ENCODE assay signal across 12 mouse cellular contexts in the genomic region with DNA sequence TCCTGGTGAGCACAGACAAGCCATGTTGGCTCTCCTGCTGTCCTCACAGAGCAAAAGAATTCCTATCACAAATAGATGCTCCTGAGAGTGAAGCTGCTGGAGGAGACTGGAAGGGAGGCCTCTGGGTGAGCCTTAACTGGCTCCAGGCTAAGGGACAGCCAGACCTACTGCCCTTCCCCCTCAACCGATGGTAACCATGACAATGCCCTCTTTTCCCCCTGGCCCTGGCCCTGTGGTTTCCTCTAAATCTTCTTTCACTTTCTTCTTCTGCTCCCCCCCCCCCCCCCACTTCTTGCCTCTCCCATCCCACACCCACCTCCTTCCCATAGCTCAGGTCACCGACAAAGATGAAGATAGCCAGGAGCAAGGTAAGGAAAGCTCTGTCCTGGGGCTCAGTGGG. TPM values are rescaled to one million over a fixed set of nuclear protein-coding genes. Genes with fewer than 3 reads are reported as not detected.
DNase-seq lines count a peak whose midpoint lies in the region; ATAC-seq and TF ChIP-seq lines count a peak whose summit lies in the region.
"Had no signal": no experiment of that assay in that cellular context is flagged by ENCODE, and none has a peak within 500 bp of the region (broad histone marks: within the 10 kb centered on the region; RNA-seq: fewer than 3 reads in every experiment).

No protein-coding gene starts in this region.

- peak in 1 of 2 experiments; percentile 56 for DNase-seq in spleen, adult 2 months (ENCODE audit: low read depth in 1 of 2, low spot score in 2 of 2)
- no peak for DNase-seq in spleen, postnatal 4 days (ENCODE audit: low spot score in 2 of 2)
- DNase-seq in embryonic facial prominence, embryonic 10.5 days (ENCODE audit: low spot score) = no peak
- DNase-seq in ovary, adult 18-20 months (ENCODE audit: low spot score) = no peak
- DNase-seq in cerebellum, postnatal 36 days = no peak
- DNase-seq: adrenal gland, adult 2 months; lung, embryonic 14.5 days had no signal

- no peak for TF ChIP-seq CTCF in spleen, adult 2 months (IDR thresholded peaks at IDR 0.05; ENCODE audit: extremely low read depth, insufficient read depth, insufficient read length, insufficient replicate concordance)
- TF ChIP-seq CTCF in E14TG2a.4 (conservative IDR thresholded peaks at IDR 0.05; ENCODE audit: low read length) = no peak

- ATAC-seq in megakaryocyte progenitor cell, adult 5-6 weeks (replicated peaks; ENCODE audit: poor library complexity) = 0 out of 2 replicates have a peak, but pooled peaks have one; percentile 23
- ATAC-seq: Patski had no signal

- WGBS in spleen, adult 2 months = 0% methylated on average over 2 of the region's 2 CpGs
- 19% methylated on average over 2 of the region's 2 CpGs for WGBS in embryonic facial prominence, embryonic 10.5 days

- H3K27me3 ChIP-seq in spleen, adult 2 months (ENCODE audit: control insufficient read depth, insufficient read depth, low read length) = no peaks in the 10 kb centered on the region
- no peaks in the 10 kb centered on the region for H3K27me3 ChIP-seq in E14TG2a.4 (ENCODE audit: insufficient read depth, low read length)
- no peaks in the 10 kb centered on the region for H3K27me3 ChIP-seq in embryonic facial prominence, embryonic 10.5 days (replicated peaks; ENCODE audit: low read depth, poor library complexity, severe bottlenecking)
- H3K27me3 ChIP-seq: Patski had no signal

- no peak for TF ChIP-seq POLR2A in spleen, adult 2 months (IDR thresholded peaks at IDR 0.05; ENCODE audit: low read depth, low read length)

- no peak overlapping the region; the same call in 1 of the 2 replicates for H3K4me3 ChIP-seq in spleen, adult 2 months (ENCODE audit: extremely low read depth, insufficient read depth, insufficient read length)
- H3K4me3 ChIP-seq in E14TG2a.4 (replicated peaks; ENCODE audit: low read length) = peak overlapping the region; percentile 74
- H3K4me3 ChIP-seq in embryonic facial prominence, embryonic 10.5 days = 0 out of 2 replicates have a peak overlapping the region, but pooled peaks have one; percentile 14

- peak overlapping the region; percentile 68 for H3K27ac ChIP-seq in spleen, adult 2 months (ENCODE audit: insufficient read depth, low read length)
- peak overlapping the region; percentile 44 for H3K27ac ChIP-seq in embryonic facial prominence, embryonic 10.5 days (replicated peaks)

- H3K9me3 ChIP-seq in E14TG2a.4 (ENCODE audit: low read length) = no peaks in the 10 kb centered on the region
- H3K9me3 ChIP-seq in embryonic facial prominence, embryonic 10.5 days = no peaks in the 10 kb centered on the region

- H3K36me3 ChIP-seq in spleen, adult 2 months (ENCODE audit: control insufficient read depth, insufficient read depth, low read length) = no peaks in the 10 kb centered on the region
- H3K36me3 ChIP-seq in E14TG2a.4 (ENCODE audit: insufficient read depth, low read length) = peaks cover 56% of the 10 kb centered on the region
- peaks cover 54% of the 10 kb centered on the region for H3K36me3 ChIP-seq in embryonic facial prominence, embryonic 10.5 days (replicated peaks)

- H3K4me1 ChIP-seq in spleen, adult 2 months (ENCODE audit: control insufficient read depth, insufficient read depth, insufficient read length) = peaks cover 40% of the 10 kb centered on the region
- peaks cover 97% of the 10 kb centered on the region for H3K4me1 ChIP-seq in E14TG2a.4 (replicated peaks; ENCODE audit: low read depth, low read length)
- peaks cover 47% of the 10 kb centered on the region for H3K4me1 ChIP-seq in embryonic facial prominence, embryonic 10.5 days

RNA-seq across cellular contexts. Expression of a gene that starts 2.2 kb away (rescaled TPM):
- polyA plus RNA-seq in spleen, adult 2 months (2012; rRNA removed) = 127 and 143 TPM in 2 replicates
- polyA plus RNA-seq in embryonic facial prominence, embryonic 10.5 days (2016; fragmentation: Nextera tagmentation; extraction: Ambion mirVana) = 1.1 and 1.6 TPM in 2 replicates
- 26.6 and 29.2 TPM in 2 replicates for total RNA-seq in megakaryocyte progenitor cell, adult 5-6 weeks (2015)
- 36.7 and 44.6 TPM in 2 replicates for total RNA-seq in megakaryocyte progenitor cell, adult 5-6 weeks (2017)

RNA-seq across cellular contexts. Expression of a gene that starts 23.4 kb away (rescaled TPM):
- polyA plus RNA-seq in spleen, adult 2 months (2012; rRNA removed) = 21.1 and 27.5 TPM in 2 replicates
- polyA plus RNA-seq in embryonic facial prominence, embryonic 10.5 days (2016; fragmentation: Nextera tagmentation; extraction: Ambion mirVana) = 77.8 and 90.2 TPM in 2 replicates
- total RNA-seq in megakaryocyte progenitor cell, adult 5-6 weeks (2015) = 4.1 and 4.8 TPM in 2 replicates
- 3.9 and 4.2 TPM in 2 replicates for total RNA-seq in megakaryocyte progenitor cell, adult 5-6 weeks (2017)

RNA-seq across cellular contexts. Expression of a gene that starts 29.4 kb away (rescaled TPM):
- polyA plus RNA-seq in spleen, adult 2 months (2012; rRNA removed) = 33.2 and 40.9 TPM in 2 replicates
- 48.6 and 48.7 TPM in 2 replicates for polyA plus RNA-seq in embryonic facial prominence, embryonic 10.5 days (2016; fragmentation: Nextera tagmentation; extraction: Ambion mirVana)
- 6.3 and 10.2 TPM in 2 replicates for total RNA-seq in megakaryocyte progenitor cell, adult 5-6 weeks (2015)
- 6.4 and 8.1 TPM in 2 replicates for total RNA-seq in megakaryocyte progenitor cell, adult 5-6 weeks (2017)

RNA-seq across cellular contexts. Expression of a gene that starts 30.8 kb away (rescaled TPM):
- 26.8 and 30.2 TPM in 2 replicates for polyA plus RNA-seq in spleen, adult 2 months (2012; rRNA removed)
- polyA plus RNA-seq in embryonic facial prominence, embryonic 10.5 days (2016; fragmentation: Nextera tagmentation; extraction: Ambion mirVana) = 77.6 and 79.3 TPM in 2 replicates
- total RNA-seq in megakaryocyte progenitor cell, adult 5-6 weeks (2015) = 19.7 and 28.7 TPM in 2 replicates
- total RNA-seq in megakaryocyte progenitor cell, adult 5-6 weeks (2017) = 28.3 and 29.5 TPM in 2 replicates

RNA-seq across cellular contexts. Expression of a gene that starts 36.5 kb away (rescaled TPM):
- polyA plus RNA-seq in spleen, adult 2 months (2012; rRNA removed) = 0.05 TPM in 1 of 2 replicates, not detected in the other
- 0.75 and 1.3 TPM in 2 replicates for polyA plus RNA-seq in embryonic facial prominence, embryonic 10.5 days (2016; fragmentation: Nextera tagmentation; extraction: Ambion mirVana)
- total RNA-seq in megakaryocyte progenitor cell, adult 5-6 weeks (2015) = not detected in 2 replicates
- total RNA-seq in megakaryocyte progenitor cell, adult 5-6 weeks (2017) = not detected in 2 replicates
- total RNA-seq: adrenal gland, adult 2 months; gastrocnemius, adult 8-10 months; left cerebral cortex, postnatal 25 days had no signal

Comparison
In these comparisons a context has a peak if more than half of its experiments do, and no peak if none do; other contexts are left out.
1. RNA of a gene that starts 2.2 kb away (polyA plus RNA-seq): 127 to 143 TPM in spleen, adult 2 months; 1.1 to 1.6 TPM in embryonic facial prominence, embryonic 10.5 days; every median in the first group is over 10 times any median in the second.